8 mouse cellular contexts compared by ENCODE assay signal in genomic region chr17:46772404-46773277, GRCm38 (mm10). TPM values are rescaled to one million over a fixed set of nuclear protein-coding genes. Genes with fewer than 3 reads are reported as not detected.
DNase-seq lines count a peak whose midpoint lies in the region; ATAC-seq and TF ChIP-seq lines count a peak whose summit lies in the region.

TSS of gene 2310039H08Rik (plus strand) at chr17:46772635.

- TF ChIP-seq POLR2A in brain, embryonic 14.5 days (IDR thresholded peaks at IDR 0.05; ENCODE audit: borderline replicate concordance, extremely low read depth, insufficient read depth, insufficient read length, poor library complexity, severe bottlenecking), result peak; percentile 67; the same call in 1 of the 2 replicates

- peaks cover 36% of the 10 kb centered on the region for H3K36me3 ChIP-seq in C2C12 (ENCODE audit: control insufficient read depth, insufficient read depth)
- peaks cover 37% of the 10 kb centered on the region for H3K36me3 ChIP-seq in heart, embryonic 13.5 days
- H3K36me3 ChIP-seq in liver, embryonic 12.5 days, result peaks cover 36% of the 10 kb centered on the region
- peaks cover 25% of the 10 kb centered on the region for H3K36me3 ChIP-seq in stomach, embryonic 15.5 days

- H3K79me3 ChIP-seq in C2C12 (ENCODE audit: low read depth), result peaks cover 2% of the 10 kb centered on the region

- peak within 1 kb of the TSS; percentile 96 for H3ac ChIP-seq in C2C12 (ENCODE audit: control insufficient read depth, insufficient read length, low read depth)

- peak within 1 kb of the TSS; percentile 90 for H3K4me2 ChIP-seq in heart, embryonic 13.5 days
- H3K4me2 ChIP-seq in liver, embryonic 12.5 days, result peak within 1 kb of the TSS; percentile 92
- H3K4me2 ChIP-seq in stomach, embryonic 15.5 days, result peak within 1 kb of the TSS; percentile 79

- H3K9me3 ChIP-seq in heart, embryonic 13.5 days, result no peaks in the 10 kb centered on the region
- H3K9me3 ChIP-seq in liver, embryonic 12.5 days (replicated peaks), result no peaks in the 10 kb centered on the region
- no peaks in the 10 kb centered on the region for H3K9me3 ChIP-seq in stomach, embryonic 15.5 days

- WGBS in heart, embryonic 13.5 days, result under 1% methylated on average over 50 of the region's 50 CpGs
- under 1% methylated on average over 50 of the region's 50 CpGs for WGBS in liver, embryonic 12.5 days (ENCODE audit: insufficient replicate concordance)
- WGBS in stomach, embryonic 15.5 days, result under 1% methylated on average over 50 of the region's 50 CpGs

- DNase-seq in brain, embryonic 14.5 days (ENCODE audit: low read depth), result peak; percentile 96
- DNase-seq in kidney, postnatal 10 days, result peak; percentile 89
- DNase-seq in natural killer cell, adult 2 months (ENCODE audit: low spot score in 2 of 2), result peak; percentile 66 to 74

- H3K27me3 ChIP-seq in C2C12 (ENCODE audit: control insufficient read depth, insufficient read depth, insufficient read length), result no peaks in the 10 kb centered on the region
- no peaks in the 10 kb centered on the region for H3K27me3 ChIP-seq in heart, embryonic 13.5 days (replicated peaks)
- H3K27me3 ChIP-seq in liver, embryonic 12.5 days (replicated peaks), result no peaks in the 10 kb centered on the region
- H3K27me3 ChIP-seq in stomach, embryonic 15.5 days (replicated peaks), result no peaks in the 10 kb centered on the region

- H3K4me3 ChIP-seq in C2C12 (ENCODE audit: insufficient read depth, poor library complexity, severe bottlenecking), result peak within 1 kb of the TSS; percentile 81
- peak within 1 kb of the TSS; percentile 97 for H3K4me3 ChIP-seq in heart, embryonic 13.5 days
- peak within 1 kb of the TSS; percentile 92 for H3K4me3 ChIP-seq in liver, embryonic 12.5 days
- peak within 1 kb of the TSS; percentile 95 for H3K4me3 ChIP-seq in stomach, embryonic 15.5 days (replicated peaks)

- ATAC-seq in erythroid progenitor cell, adult 5-6 weeks (replicated peaks; ENCODE audit: low FRiP score, poor library complexity, severe bottlenecking), result peak; percentile 84
- ATAC-seq in heart, embryonic 13.5 days (ENCODE audit: extremely low read depth, insufficient number of reproducible peaks, low FRiP score, low TSS enrichment), result peak; percentile 73
- ATAC-seq in liver, embryonic 12.5 days, result peak; percentile 85
- peak; percentile 81 for ATAC-seq in stomach, embryonic 15.5 days (ENCODE audit: insufficient read depth, low FRiP score, low read depth)

- H3K79me2 ChIP-seq in C2C12 (ENCODE audit: control insufficient read depth, insufficient read depth), result peaks cover under 1% of the 10 kb centered on the region

- peak within 1 kb of the TSS; percentile 78 for H3K27ac ChIP-seq in heart, embryonic 13.5 days (replicated peaks)
- H3K27ac ChIP-seq in liver, embryonic 12.5 days, result peak within 1 kb of the TSS; percentile 87
- H3K27ac ChIP-seq in stomach, embryonic 15.5 days, result peak within 1 kb of the TSS; percentile 92

- H3K4me1 ChIP-seq in heart, embryonic 13.5 days, result peaks cover 17% of the 10 kb centered on the region
- H3K4me1 ChIP-seq in liver, embryonic 12.5 days, result peaks cover 36% of the 10 kb centered on the region
- peaks cover 11% of the 10 kb centered on the region for H3K4me1 ChIP-seq in stomach, embryonic 15.5 days

- TF ChIP-seq CTCF in C2C12 (IDR thresholded peaks at IDR 0.05; ENCODE audit: control insufficient read depth, insufficient read depth, insufficient read length), result no peak
- no peak for TF ChIP-seq CTCF in brain, embryonic 14.5 days (IDR thresholded peaks at IDR 0.05; ENCODE audit: borderline replicate concordance, extremely low read depth, insufficient read depth, insufficient read length)

- peak within 1 kb of the TSS; percentile 95 for H3K9ac ChIP-seq in heart, embryonic 13.5 days
- H3K9ac ChIP-seq in liver, embryonic 12.5 days, result peak within 1 kb of the TSS; percentile 86
- H3K9ac ChIP-seq in stomach, embryonic 15.5 days, result peak within 1 kb of the TSS; percentile 89

TF ChIP-seq in C2C12, 6 proteins besides CTCF, POLR2A, EP300 and RAD21:
- TF ChIP-seq MYOG (IDR thresholded peaks at IDR 0.05; ENCODE audit: control insufficient read depth, extremely low read depth, insufficient read length), result no peak
- peak; percentile 49 for TF ChIP-seq USF1 (IDR thresholded peaks at IDR 0.05; ENCODE audit: low read depth)
- peak; percentile 84 for TF ChIP-seq MAX (IDR thresholded peaks at IDR 0.05)
TF ChIP-seq in C2C12: peak in this region for 2.

RNA-seq across cellular contexts. Expression of gene 2310039H08Rik, which starts in this region (rescaled TPM):
- polyA plus RNA-seq in C2C12 (2012; fragmentation: generic; extraction: Trizol), result 40.9 TPM
- polyA plus RNA-seq in brain, embryonic 14.5 days (2012; rRNA removed), result 56.6 and 101 TPM in 2 replicates
- 7.2 and 15.1 TPM in 2 replicates for total RNA-seq in erythroid progenitor cell, adult 5-6 weeks (2015; ENCODE audit: low replicate concordance)
- 1.8 and 4.2 TPM in 2 replicates for total RNA-seq in erythroid progenitor cell, adult 5-6 weeks (2017; ENCODE audit: low replicate concordance)
- polyA plus RNA-seq in heart, embryonic 13.5 days (2015; fragmentation: Nextera tagmentation; extraction: Ambion mirVana), result 48.8 and 56.9 TPM in 2 replicates
- polyA plus RNA-seq in liver, embryonic 12.5 days (2016; fragmentation: Nextera tagmentation; extraction: Ambion mirVana), result 55.2 and 56.5 TPM in 2 replicates
- 76.0 and 89.3 TPM in 2 replicates for polyA plus RNA-seq in stomach, embryonic 15.5 days (2015; fragmentation: Nextera tagmentation; extraction: Ambion mirVana)

Comparison
In these comparisons a context has a peak if more than half of its experiments do, and no peak if none do; other contexts are left out.
1. Peak in every context shown above with its lines: DNase-seq, ATAC-seq, H3K4me3 ChIP-seq and H3K27ac ChIP-seq.